Mouse (Mus musculus): ENCODE data around the gene B3gnt7. TPM values are rescaled to one million over a fixed set of nuclear protein-coding genes. Genes with fewer than 3 reads are reported as not detected.

The B3gnt7 gene
- total RNA-seq (2021) (under 1 TPM; 0.41 to 0.57 TPM), polyA plus RNA-seq (2012; rRNA removed) (0.62 and 0.82 TPM in 2 replicates)
- long read RNA-seq, result 0 reads

- Histone ChIP-seq H3K27me3 (ENCODE audit: control insufficient read depth, insufficient read depth, low read length) (peaks cover 3% of the 10 kb centered on the region), H3K4me3 (peak within 1 kb of the TSS; percentile 36), H3K36me3 (ENCODE audit: control insufficient read depth, insufficient read depth, low read length) (no peaks in the 10 kb centered on the region), H3K27ac (no peak within 1 kb of the TSS), H3K79me2 (replicated peaks; ENCODE audit: control insufficient read depth, insufficient read depth, low read length) (no peaks in the 10 kb centered on the region), H3K9ac (ENCODE audit: low read depth, low read length) (peak within 1 kb of the TSS; percentile 17), H3K4me1 (ENCODE audit: control insufficient read depth, insufficient read depth, low read length) (no peaks in the 10 kb centered on the region)
- DNase-seq, result no peak
- TF ChIP-seq POLR2A (IDR thresholded peaks at IDR 0.05; ENCODE audit: insufficient read depth, low read depth, low read length) (no peak), CTCF (IDR thresholded peaks at IDR 0.05) (no peak), EP300 (IDR thresholded peaks at IDR 0.05; ENCODE audit: insufficient read depth, low read depth, low read length) (no peak)
- 60% methylated on average over 6 of the region's 6 CpGs for WGBS
- intact Hi-C loops (cut with DNase I), result no loop called here
Observed at GRCm38 (mm10) chr1:86302532-86302931, at the start of gene B3gnt7. Gene B3gnt7, plus strand, starts transcription at chr1:86302832.

GRCm38 (mm10) chr1:86253410-86253809 is 49.2 kb upstream of the B3gnt7 start:
- 79% methylated on average over 8 of the region's 8 CpGs for WGBS
- H3K27ac ChIP-seq, result no peak overlapping the region
- no peak overlapping the region for H3K4me3 ChIP-seq
- H3K79me2 ChIP-seq (replicated peaks; ENCODE audit: control insufficient read depth, insufficient read depth, low read length), result no peaks in the 10 kb centered on the region
- no peak overlapping the region for H3K9ac ChIP-seq (ENCODE audit: low read depth, low read length)
- no peak for DNase-seq
- H3K27me3 ChIP-seq (ENCODE audit: control insufficient read depth, insufficient read depth, low read length), result no peaks in the 10 kb centered on the region
- intact Hi-C loops (cut with DNase I), result no loop called here
- no peaks in the 10 kb centered on the region for H3K4me1 ChIP-seq (ENCODE audit: control insufficient read depth, insufficient read depth, low read length)
- no peaks in the 10 kb centered on the region for H3K36me3 ChIP-seq (ENCODE audit: control insufficient read depth, insufficient read depth, low read length)
- no peak for TF ChIP-seq POLR2A (IDR thresholded peaks at IDR 0.05; ENCODE audit: insufficient read depth, low read depth, low read length)
- TF ChIP-seq EP300 (IDR thresholded peaks at IDR 0.05; ENCODE audit: insufficient read depth, low read depth, low read length), result no peak
- no peak for TF ChIP-seq CTCF (IDR thresholded peaks at IDR 0.05)

GRCm38 (mm10) chr1:86256311-86256710 is 46.3 kb upstream of the B3gnt7 start:
- no peak overlapping the region for H3K4me3 ChIP-seq
- intact Hi-C loops (cut with DNase I), result no loop called here
- H3K79me2 ChIP-seq (replicated peaks; ENCODE audit: control insufficient read depth, insufficient read depth, low read length), result no peaks in the 10 kb centered on the region
- DNase-seq, result no peak
- no peaks in the 10 kb centered on the region; the same call in 1 of the 2 replicates for H3K4me1 ChIP-seq (ENCODE audit: control insufficient read depth, insufficient read depth, low read length)
- H3K36me3 ChIP-seq (ENCODE audit: control insufficient read depth, insufficient read depth, low read length), result no peaks in the 10 kb centered on the region
- no peak for TF ChIP-seq POLR2A (IDR thresholded peaks at IDR 0.05; ENCODE audit: insufficient read depth, low read depth, low read length)
- no peak for TF ChIP-seq EP300 (IDR thresholded peaks at IDR 0.05; ENCODE audit: insufficient read depth, low read depth, low read length)
- no peak for TF ChIP-seq CTCF (IDR thresholded peaks at IDR 0.05)
- H3K27ac ChIP-seq, result no peak overlapping the region
- 65% methylated on average over 4 of the region's 4 CpGs for WGBS
- no peaks in the 10 kb centered on the region for H3K27me3 ChIP-seq (ENCODE audit: control insufficient read depth, insufficient read depth, low read length)
- H3K9ac ChIP-seq (ENCODE audit: low read depth, low read length), result no peak overlapping the region

- intact Hi-C loops (cut with DNase I), result no loop called here
- H3K4me1 ChIP-seq (ENCODE audit: control insufficient read depth, insufficient read depth, low read length), result no peaks in the 10 kb centered on the region; the same call in 1 of the 2 replicates
- no peaks in the 10 kb centered on the region for H3K79me2 ChIP-seq (replicated peaks; ENCODE audit: control insufficient read depth, insufficient read depth, low read length)
- DNase-seq, result no peak
- no peak for TF ChIP-seq EP300 (IDR thresholded peaks at IDR 0.05; ENCODE audit: insufficient read depth, low read depth, low read length)
- TF ChIP-seq POLR2A (IDR thresholded peaks at IDR 0.05; ENCODE audit: insufficient read depth, low read depth, low read length), result no peak
- TF ChIP-seq CTCF (IDR thresholded peaks at IDR 0.05), result no peak
- no peaks in the 10 kb centered on the region for H3K36me3 ChIP-seq (ENCODE audit: control insufficient read depth, insufficient read depth, low read length)
- H3K27me3 ChIP-seq (ENCODE audit: control insufficient read depth, insufficient read depth, low read length), result no peaks in the 10 kb centered on the region
- H3K27ac ChIP-seq, result no peak overlapping the region
- no peak overlapping the region for H3K9ac ChIP-seq (ENCODE audit: low read depth, low read length)
- H3K4me3 ChIP-seq, result no peak overlapping the region
- WGBS, result 77% methylated on average over 8 of the region's 8 CpGs
Observed at GRCm38 (mm10) chr1:86257228-86257627, 45.4 kb upstream of the B3gnt7 start.

- intact Hi-C loops (cut with DNase I), result no loop called here
- Histone ChIP-seq H3K79me2 (replicated peaks; ENCODE audit: control insufficient read depth, insufficient read depth, low read length) (no peaks in the 10 kb centered on the region), H3K36me3 (ENCODE audit: control insufficient read depth, insufficient read depth, low read length) (no peaks in the 10 kb centered on the region), H3K4me1 (ENCODE audit: control insufficient read depth, insufficient read depth, low read length) (no peaks in the 10 kb centered on the region; the same call in 1 of the 2 replicates), H3K9ac (ENCODE audit: low read depth, low read length) (no peak overlapping the region), H3K27ac (no peak overlapping the region), H3K27me3 (ENCODE audit: control insufficient read depth, insufficient read depth, low read length) (no peaks in the 10 kb centered on the region), H3K4me3 (no peak overlapping the region)
- DNase-seq, result no peak
- 55% methylated on average over 7 of the region's 7 CpGs for WGBS
- TF ChIP-seq CTCF (IDR thresholded peaks at IDR 0.05) (no peak), EP300 (IDR thresholded peaks at IDR 0.05; ENCODE audit: insufficient read depth, low read depth, low read length) (no peak), POLR2A (IDR thresholded peaks at IDR 0.05; ENCODE audit: insufficient read depth, low read depth, low read length) (no peak)
Observed at GRCm38 (mm10) chr1:86258171-86258824, 44.3 kb upstream of the B3gnt7 start.

GRCm38 (mm10) chr1:86263564-86264339 is 38.9 kb upstream of the B3gnt7 start:
- TF ChIP-seq CTCF (IDR thresholded peaks at IDR 0.05) (no peak), EP300 (IDR thresholded peaks at IDR 0.05; ENCODE audit: insufficient read depth, low read depth, low read length) (no peak), POLR2A (IDR thresholded peaks at IDR 0.05; ENCODE audit: insufficient read depth, low read depth, low read length) (no peak)
- H3K4me3 ChIP-seq, result no peak overlapping the region
- H3K9ac ChIP-seq (ENCODE audit: low read depth, low read length), result no peak overlapping the region
- DNase-seq, result no peak
- intact Hi-C loops (cut with DNase I), result no loop called here
- WGBS, result 54% methylated on average over 7 of the region's 7 CpGs
- no peaks in the 10 kb centered on the region; the same call in 1 of the 2 replicates for H3K4me1 ChIP-seq (ENCODE audit: control insufficient read depth, insufficient read depth, low read length)
- H3K27me3 ChIP-seq (ENCODE audit: control insufficient read depth, insufficient read depth, low read length), result no peaks in the 10 kb centered on the region
- no peaks in the 10 kb centered on the region for H3K79me2 ChIP-seq (replicated peaks; ENCODE audit: control insufficient read depth, insufficient read depth, low read length)
- no peak overlapping the region for H3K27ac ChIP-seq
- H3K36me3 ChIP-seq (ENCODE audit: control insufficient read depth, insufficient read depth, low read length), result no peaks in the 10 kb centered on the region
